ENCODE assay signal across 23 mouse cellular contexts in genomic region chr19:20702074-20702473, GRCm38 (mm10). TPM values are rescaled to one million over a fixed set of nuclear protein-coding genes. Genes with fewer than 3 reads are reported as not detected.
A peak's percentile ranks its signal among the peaks of the same experiment; 100 is the strongest.
DNase-seq lines count a peak whose midpoint lies in the region; ATAC-seq and TF ChIP-seq lines count a peak whose summit lies in the region.
"Had no signal": no experiment of that assay in that cellular context is flagged by ENCODE, and none has a peak within 500 bp of the region (broad histone marks: within the 10 kb centered on the region; RNA-seq: fewer than 3 reads in every experiment).

No protein-coding gene starts in this region.

- H3K9ac ChIP-seq in hindbrain, embryonic 16.5 days (ENCODE audit: low read depth, low read length) = no peak overlapping the region
- no peak overlapping the region for H3K9ac ChIP-seq in neural tube, embryonic 12.5 days
- no peak overlapping the region for H3K9ac ChIP-seq in forebrain, embryonic 14.5 days (ENCODE audit: low read length)
- H3K9ac ChIP-seq in lung, postnatal 0 days (replicated peaks; ENCODE audit: low read depth) = no peak overlapping the region
- H3K9ac ChIP-seq: embryonic facial prominence, embryonic 13.5 days; heart, embryonic 15.5 days; hindbrain, embryonic 13.5 days; stomach, embryonic 15.5 days had no signal

- no peak overlapping the region for H3K4me2 ChIP-seq in hindbrain, embryonic 16.5 days (ENCODE audit: low read length)
- no peak overlapping the region for H3K4me2 ChIP-seq in neural tube, embryonic 12.5 days (replicated peaks)
- H3K4me2 ChIP-seq in forebrain, embryonic 14.5 days (ENCODE audit: low read length) = no peak overlapping the region
- no peak overlapping the region for H3K4me2 ChIP-seq in lung, postnatal 0 days (replicated peaks; ENCODE audit: low read depth, low read length)
- H3K4me2 ChIP-seq: embryonic facial prominence, embryonic 13.5 days; heart, embryonic 15.5 days; hindbrain, embryonic 13.5 days; liver, embryonic 11.5 days; stomach, embryonic 15.5 days had no signal

- ATAC-seq in hindbrain, embryonic 16.5 days = no peak
- ATAC-seq in neural tube, embryonic 12.5 days (ENCODE audit: low FRiP score, low read depth) = peak; percentile 56; the same call in 1 of the 2 replicates
- ATAC-seq in forebrain, embryonic 14.5 days = no peak
- ATAC-seq in lung, postnatal 0 days = no peak
- ATAC-seq: intestine, embryonic 16.5 days had no signal

- H3K36me3 ChIP-seq in hindbrain, embryonic 10.5 days = no peaks in the 10 kb centered on the region
- no peaks in the 10 kb centered on the region for H3K36me3 ChIP-seq in hindbrain, embryonic 16.5 days (ENCODE audit: control insufficient read depth, insufficient read depth, low read length)
- no peaks in the 10 kb centered on the region for H3K36me3 ChIP-seq in neural tube, embryonic 12.5 days
- H3K36me3 ChIP-seq in forebrain, embryonic 14.5 days (ENCODE audit: control insufficient read depth, insufficient read depth, low read length) = no peaks in the 10 kb centered on the region
- no peaks in the 10 kb centered on the region for H3K36me3 ChIP-seq in lung, postnatal 0 days (ENCODE audit: insufficient read depth, low read length)
- H3K36me3 ChIP-seq: embryonic facial prominence, embryonic 13.5 days; G1E; heart, embryonic 15.5 days; hindbrain, embryonic 13.5 days; stomach, embryonic 15.5 days had no signal

- H3K9me3 ChIP-seq in hindbrain, embryonic 10.5 days = no peaks in the 10 kb centered on the region
- no peaks in the 10 kb centered on the region for H3K9me3 ChIP-seq in hindbrain, embryonic 16.5 days (ENCODE audit: control insufficient read depth, low read length)
- H3K9me3 ChIP-seq in neural tube, embryonic 12.5 days = no peaks in the 10 kb centered on the region
- no peaks in the 10 kb centered on the region for H3K9me3 ChIP-seq in forebrain, embryonic 14.5 days (replicated peaks; ENCODE audit: control insufficient read depth, low read length)
- H3K9me3 ChIP-seq in lung, postnatal 0 days (ENCODE audit: low read length) = no peaks in the 10 kb centered on the region
- H3K9me3 ChIP-seq: embryonic facial prominence, embryonic 13.5 days; G1E; heart, embryonic 15.5 days; hindbrain, embryonic 13.5 days; stomach, embryonic 15.5 days had no signal

- H3K27me3 ChIP-seq in hindbrain, embryonic 10.5 days (ENCODE audit: insufficient read depth, poor library complexity, severe bottlenecking) = no peaks in the 10 kb centered on the region
- H3K27me3 ChIP-seq in hindbrain, embryonic 16.5 days (replicated peaks; ENCODE audit: control insufficient read depth, insufficient read depth, low read length) = no peaks in the 10 kb centered on the region
- no peaks in the 10 kb centered on the region for H3K27me3 ChIP-seq in neural tube, embryonic 12.5 days (replicated peaks)
- no peaks in the 10 kb centered on the region for H3K27me3 ChIP-seq in forebrain, embryonic 14.5 days (replicated peaks; ENCODE audit: control insufficient read depth, insufficient read depth, low read length)
- H3K27me3 ChIP-seq in lung, postnatal 0 days (replicated peaks; ENCODE audit: insufficient read depth, low read length) = no peaks in the 10 kb centered on the region
- H3K27me3 ChIP-seq: embryonic facial prominence, embryonic 13.5 days; heart, embryonic 15.5 days; hindbrain, embryonic 13.5 days; stomach, embryonic 15.5 days had no signal

- 31% methylated on average over 3 of the region's 3 CpGs for WGBS in hindbrain, embryonic 10.5 days
- 29% methylated on average over 3 of the region's 3 CpGs for WGBS in hindbrain, embryonic 16.5 days
- WGBS in neural tube, embryonic 12.5 days = 32% methylated on average over 3 of the region's 3 CpGs
- WGBS in forebrain, embryonic 14.5 days = 25% methylated on average over 3 of the region's 3 CpGs
- WGBS in lung, postnatal 0 days = 76% methylated on average over 3 of the region's 3 CpGs

- TF ChIP-seq EP300 in lung, postnatal 0 days (IDR thresholded peaks at IDR 0.05) = no peak

- peak; percentile 49 for DNase-seq in hindbrain, embryonic 10.5 days (ENCODE audit: low spot score)
- no peak for DNase-seq in neural tube, embryonic 10.5 days (ENCODE audit: extremely low spot score, low spot score)
- DNase-seq in forebrain, embryonic 14.5 days (ENCODE audit: low spot score) = peak; percentile 19
- DNase-seq in lung, postnatal 0 days (ENCODE audit: low spot score) = no peak
- no peak for DNase-seq in kidney, adult 8-10 months
- DNase-seq in thymus, postnatal 14 days = no peak
- DNase-seq: adrenal gland, postnatal 25 days; cerebellum, adult 11-12 months; cerebellum, postnatal 14 days; gastrocnemius, postnatal 14 days; heart, adult 2 months; lung, adult 18-20 months; lung, postnatal 36 days; thymus, adult 18-20 months had no signal

- H3K4me3 ChIP-seq in hindbrain, embryonic 10.5 days = no peak overlapping the region
- H3K4me3 ChIP-seq in hindbrain, embryonic 16.5 days (ENCODE audit: low read length) = no peak overlapping the region
- no peak overlapping the region for H3K4me3 ChIP-seq in neural tube, embryonic 12.5 days
- H3K4me3 ChIP-seq in forebrain, embryonic 14.5 days (ENCODE audit: low read depth, low read length) = no peak overlapping the region
- H3K4me3 ChIP-seq in lung, postnatal 0 days (ENCODE audit: low read depth, low read length) = no peak overlapping the region
- H3K4me3 ChIP-seq: embryonic facial prominence, embryonic 13.5 days; heart, adult 2 months; heart, embryonic 15.5 days; hindbrain, embryonic 13.5 days; stomach, embryonic 15.5 days had no signal

- H3K4me1 ChIP-seq in hindbrain, embryonic 10.5 days (replicated peaks) = peaks cover 13% of the 10 kb centered on the region
- no peaks in the 10 kb centered on the region for H3K4me1 ChIP-seq in hindbrain, embryonic 16.5 days (ENCODE audit: control insufficient read depth, insufficient read depth, low read depth, low read length)
- H3K4me1 ChIP-seq in neural tube, embryonic 12.5 days = no peaks in the 10 kb centered on the region
- H3K4me1 ChIP-seq in forebrain, embryonic 14.5 days (ENCODE audit: control insufficient read depth, insufficient read depth, low read length) = no peaks in the 10 kb centered on the region
- no peaks in the 10 kb centered on the region for H3K4me1 ChIP-seq in lung, postnatal 0 days (ENCODE audit: insufficient read depth, low read depth, low read length)
- H3K4me1 ChIP-seq: embryonic facial prominence, embryonic 13.5 days; heart, embryonic 15.5 days; hindbrain, embryonic 13.5 days; stomach, embryonic 15.5 days had no signal

- no peak for TF ChIP-seq CTCF in lung, postnatal 0 days (IDR thresholded peaks at IDR 0.05)

- H3K27ac ChIP-seq in hindbrain, embryonic 10.5 days = peak overlapping the region; percentile 45; the same call in 1 of the 2 replicates
- H3K27ac ChIP-seq in hindbrain, embryonic 16.5 days (ENCODE audit: low read depth, low read length) = no peak overlapping the region
- no peak overlapping the region for H3K27ac ChIP-seq in neural tube, embryonic 12.5 days
- H3K27ac ChIP-seq in forebrain, embryonic 14.5 days (ENCODE audit: low read depth, low read length) = no peak overlapping the region
- no peak overlapping the region for H3K27ac ChIP-seq in lung, postnatal 0 days (ENCODE audit: low read length)
- H3K27ac ChIP-seq: embryonic facial prominence, embryonic 13.5 days; heart, adult 2 months; heart, embryonic 15.5 days; hindbrain, embryonic 13.5 days; stomach, embryonic 15.5 days had no signal

RNA-seq across cellular contexts. Expression of gene Aldh1a7, which starts 25.3 kb away (rescaled TPM):
- 0.77 and 1.1 TPM in 2 replicates for polyA plus RNA-seq in hindbrain, embryonic 10.5 days (2016; fragmentation: Nextera tagmentation; extraction: Ambion mirVana)
- polyA plus RNA-seq in hindbrain, embryonic 16.5 days (2015; fragmentation: Nextera tagmentation; extraction: Ambion mirVana) = 1.7 and 2.2 TPM in 2 replicates
- 0.39 and 0.84 TPM in 2 replicates for polyA plus RNA-seq in neural tube, embryonic 12.5 days (2016; fragmentation: Nextera tagmentation; extraction: Ambion mirVana)
- 0.19 and 0.72 TPM in 2 replicates for polyA plus RNA-seq in forebrain, embryonic 14.5 days (2014; fragmentation: Nextera tagmentation; extraction: Ambion mirVana)
- polyA plus RNA-seq in lung, postnatal 0 days (2015; fragmentation: Nextera tagmentation; extraction: Ambion mirVana) = 62.4 and 70.9 TPM in 2 replicates
- polyA plus RNA-seq: G1E had no signal

Comparison
In these comparisons a context has a peak if more than half of its experiments do, and no peak if none do; other contexts are left out.
1. DNase-seq: peak in hindbrain, embryonic 10.5 days (single experiment) and forebrain, embryonic 14.5 days (single experiment); none in neural tube, embryonic 10.5 days (single experiment), lung, postnatal 0 days (single experiment), kidney, adult 8-10 months (0 of 2) and thymus, postnatal 14 days (single experiment).
2. RNA of gene Aldh1a7, which starts 25.3 kb away (polyA plus RNA-seq): 62.4 to 70.9 TPM in lung, postnatal 0 days; 1.7 to 2.2 TPM in hindbrain, embryonic 16.5 days, 0.77 to 1.1 TPM in hindbrain, embryonic 10.5 days, 0.39 to 0.84 TPM in neural tube, embryonic 12.5 days and 0.19 to 0.72 TPM in forebrain, embryonic 14.5 days; every median in the first group is over 10 times any median in the second.